Mouse (Mus musculus) left cerebral cortex, adult 2 months (tissue): ENCODE results near the gene Pdgfb. TPM values are rescaled to one million over a fixed set of nuclear protein-coding genes. Genes with fewer than 3 reads are reported as not detected.

Source experiments
- DNase-seq, 2 experiments: peaks; one replicate each; pipeline ENCODE4 v3.0.0; 2021 to 2022; ENCODE audit warnings: low spot score in 2 of 2, mixed read lengths in 1 of 2; ENCODE audit errors: extremely low spot score in 1 of 2
- H3K27ac ChIP-seq: fragments of 200-600 bp; 2 replicates; pipeline ENCODE4 v1.8.1; 2022
- H3K4me3 ChIP-seq: fragments of 200-600 bp; 2 replicates; pipeline ENCODE4 v1.8.1; 2022
- CTCF ChIP-seq: fragments of 200-600 bp; IDR thresholded peaks from 2 replicates; pipeline ENCODE4 v1.8.1; 2022; ENCODE audit warnings: antibody characterized with exemption, mild to moderate bottlenecking, moderate library complexity
- intact Hi-C: fragments of 180-260 bp; cut with DNase I; formaldehyde crosslinking; loops from one replicate; pipeline ENCODE4 v1.15.1; 2025
- total RNA-seq, 2 experiments: library from RNA; stranded (reverse); gene quantifications; 2 replicates each; pipeline ENCODE4 v1.2.3; 2021

Pdgfb gene
- total RNA-seq, 2 experiments from 2014 or later = 32.7 to 41.7 TPM

DNA sequence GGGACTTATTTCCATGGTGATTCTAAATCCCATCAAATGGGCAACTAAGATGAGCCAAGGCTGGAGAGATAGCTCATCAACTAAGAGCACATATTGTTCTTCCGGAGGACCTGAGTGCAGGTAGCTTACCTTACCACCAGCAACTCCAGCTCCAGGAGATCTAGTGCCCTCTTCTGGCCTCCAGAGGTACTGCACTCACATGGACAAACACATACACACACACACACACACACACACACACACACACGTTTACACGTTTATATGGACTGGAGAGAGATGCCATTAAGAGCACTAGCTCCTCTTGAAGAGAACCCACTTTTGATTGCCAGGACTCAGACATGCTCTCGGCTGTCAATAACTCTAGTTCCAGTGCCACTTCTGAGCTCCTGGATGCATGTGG is 16.4 kb upstream of the Pdgfb start:
- intact Hi-C loops = no loop called here
- TF ChIP-seq CTCF = peak; percentile 5
- no peak for DNase-seq
- Histone ChIP-seq H3K27ac (no peak overlapping the region), H3K4me3 (no peak overlapping the region)

DNA sequence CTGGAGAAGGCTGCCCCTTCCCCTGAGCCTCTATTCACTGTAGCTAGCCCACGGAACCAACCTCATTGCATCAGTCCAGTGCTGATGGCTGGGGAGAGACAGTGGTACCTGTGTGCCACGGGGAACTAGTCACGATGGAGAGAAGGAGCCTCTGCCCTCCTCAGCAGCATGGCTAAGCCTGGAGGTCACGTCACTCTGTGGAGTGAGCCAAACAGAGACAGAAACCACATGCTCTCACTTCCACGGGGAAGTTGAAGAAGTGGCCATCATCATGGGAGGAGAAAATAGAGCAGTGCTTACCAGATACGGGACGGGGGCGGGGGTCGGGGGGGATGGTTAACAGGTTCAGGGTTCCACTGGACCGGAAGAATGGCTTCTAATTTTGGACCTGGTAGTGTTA is 15.6 kb upstream of the Pdgfb start:
- intact Hi-C loops = no loop called here
- no peak for TF ChIP-seq CTCF
- DNase-seq = no peak
- no peak overlapping the region for H3K27ac ChIP-seq
- H3K4me3 ChIP-seq = no peak overlapping the region

DNA sequence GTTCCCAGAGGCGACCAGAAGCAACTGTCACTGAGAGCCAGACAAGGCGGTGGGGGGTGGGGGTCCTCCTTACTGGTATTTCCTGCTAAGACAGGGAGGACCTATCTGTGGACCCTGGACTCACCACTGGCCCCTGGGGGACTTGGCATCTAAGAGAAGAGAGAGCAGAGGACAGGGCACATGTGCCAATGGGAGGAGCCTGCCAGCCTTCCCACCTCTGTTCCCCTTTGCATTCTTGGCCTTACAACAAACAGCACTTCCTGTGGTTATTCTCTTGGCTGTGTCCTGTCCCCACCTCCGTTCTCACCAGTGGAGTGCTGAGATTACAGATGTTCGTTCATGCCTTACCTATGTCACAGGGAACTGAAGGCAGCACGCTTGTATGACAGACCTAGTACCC is 14.1 kb upstream of the Pdgfb start:
- no peak for TF ChIP-seq CTCF
- DNase-seq = no peak
- intact Hi-C loops = no loop called here
- Histone ChIP-seq H3K4me3 (no peak overlapping the region), H3K27ac (no peak overlapping the region)

GRCm38 (mm10) chr15:80026689-80027353 is 12.0 kb upstream of the Pdgfb start:
- intact Hi-C loops = no loop called here
- TF ChIP-seq CTCF = no peak

GRCm38 (mm10) chr15:80026061-80026460 is 11.3 kb upstream of the Pdgfb start:
- intact Hi-C loops = no loop called here
- no peak for DNase-seq
- H3K4me3 ChIP-seq = no peak overlapping the region
- no peak for TF ChIP-seq CTCF
- peak overlapping the region; percentile 19 for H3K27ac ChIP-seq

More at GRCm38 (mm10) chr15:80026689-80027353, 12.0 kb upstream of the Pdgfb start:
- no peak for DNase-seq
- H3K27ac ChIP-seq = no peak overlapping the region
- H3K4me3 ChIP-seq = no peak overlapping the region

- Histone ChIP-seq H3K4me3 (no peak overlapping the region), H3K27ac (peak overlapping the region; percentile 66; the same call in 1 of the 2 replicates)
- no peak for TF ChIP-seq CTCF
- intact Hi-C loops = no loop called here
- no peak for DNase-seq
Measured at GRCm38 (mm10) chr15:80025615-80026014, 10.8 kb upstream of the Pdgfb start.

- peak overlapping the region; percentile 66 for H3K27ac ChIP-seq
- H3K4me3 ChIP-seq = no peak overlapping the region
- no peak for TF ChIP-seq CTCF
- intact Hi-C loops = no loop called here
- DNase-seq = peak; percentile 46 to 52
Measured at GRCm38 (mm10) chr15:80024331-80025313, 9.8 kb upstream of the Pdgfb start.

DNA sequence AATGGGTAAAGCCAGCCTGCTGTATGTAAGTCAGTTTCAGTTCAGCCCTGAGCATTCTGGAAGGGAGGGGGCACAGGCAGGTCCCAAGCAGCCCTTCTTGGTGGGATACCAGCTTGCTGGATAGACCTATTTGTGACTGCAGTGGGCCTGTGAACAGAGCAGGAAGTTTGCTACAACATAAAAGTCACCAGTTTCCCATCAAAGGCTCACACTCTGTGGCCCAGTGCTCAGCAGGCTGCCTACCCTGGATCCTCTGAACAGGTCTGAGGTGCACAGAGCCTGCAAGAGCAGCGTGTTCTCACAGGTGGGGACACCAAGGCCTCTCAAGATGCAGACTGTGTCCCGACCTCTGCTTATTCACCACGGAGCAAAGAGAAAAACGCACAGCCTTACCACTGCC is 5.7 kb upstream of the Pdgfb start:
- no peak for DNase-seq
- H3K4me3 ChIP-seq = no peak overlapping the region
- intact Hi-C loops = no loop called here
- TF ChIP-seq CTCF = no peak
- peak overlapping the region; percentile 78 for H3K27ac ChIP-seq

DNA sequence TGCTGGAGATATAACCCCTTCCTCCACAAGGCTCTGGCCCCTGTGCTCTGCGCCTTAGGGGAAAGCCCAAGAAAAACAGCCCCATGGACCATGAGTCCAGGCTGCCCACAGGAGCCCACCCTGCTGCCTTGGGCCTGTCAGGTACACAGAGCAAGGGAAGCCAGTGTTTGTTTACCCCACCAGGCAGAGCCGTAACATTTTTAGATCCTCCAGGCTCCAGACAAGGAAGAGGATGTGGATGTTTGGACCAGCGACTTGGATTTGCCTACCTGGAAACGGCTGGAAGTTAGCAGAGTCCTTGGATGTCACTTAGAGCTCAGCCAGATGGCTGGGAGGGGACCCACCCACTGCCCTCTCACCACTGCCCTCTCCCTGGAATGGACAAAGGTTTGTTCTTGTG is 4.8 kb upstream of the Pdgfb start:
- intact Hi-C loops = no loop called here
- TF ChIP-seq CTCF = no peak
- no peak for DNase-seq
- H3K27ac ChIP-seq = peak overlapping the region; percentile 78
- no peak overlapping the region for H3K4me3 ChIP-seq

GRCm38 (mm10) chr15:80019220-80019619 is 4.4 kb upstream of the Pdgfb start:
- intact Hi-C loops = no loop called here
- peak in 1 of 2 experiments; percentile 42 for DNase-seq
- no peak overlapping the region for H3K4me3 ChIP-seq
- peak overlapping the region; percentile 78 for H3K27ac ChIP-seq
- TF ChIP-seq CTCF = no peak

DNA sequence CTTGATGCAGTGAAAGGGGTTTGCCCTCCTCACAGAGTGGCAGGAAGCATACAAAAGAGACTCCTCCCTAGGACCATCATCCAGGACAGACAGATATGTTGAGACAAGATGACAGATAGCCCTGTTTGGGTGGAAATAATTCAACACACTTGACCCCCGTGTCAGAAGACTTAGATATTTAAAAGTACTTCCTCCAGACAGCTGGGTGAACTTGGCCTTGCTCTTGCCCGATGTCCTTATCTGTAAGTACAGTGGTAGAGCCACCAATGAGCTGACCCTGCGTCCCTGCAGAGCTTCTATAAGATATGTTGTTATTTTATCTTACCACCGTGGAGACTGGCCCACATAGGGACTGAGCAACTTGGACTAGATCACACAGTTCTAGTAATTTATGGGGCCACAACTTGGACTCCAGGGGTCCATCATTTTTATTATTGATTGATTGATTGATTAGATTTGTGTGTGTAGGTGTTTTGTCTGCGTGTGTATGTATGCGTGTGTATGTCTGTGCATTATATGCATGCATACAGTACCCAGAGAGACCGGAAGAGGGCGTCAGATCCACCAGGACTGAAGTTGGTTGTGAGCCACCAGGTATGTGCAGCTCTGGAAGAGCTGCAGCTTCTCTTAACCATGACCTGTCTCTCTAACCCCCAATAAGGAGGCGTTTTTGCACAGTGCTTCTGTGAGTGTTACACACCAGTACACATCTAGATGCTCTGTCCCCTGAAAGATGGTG is 2.0 kb upstream of the Pdgfb start:
- TF ChIP-seq CTCF = no peak; the same call in 1 of the 2 replicates
- intact Hi-C loops = no loop called here
- no peak for DNase-seq
- no peak overlapping the region for H3K4me3 ChIP-seq
- H3K27ac ChIP-seq = no peak overlapping the region
